8 mouse cellular contexts compared by ENCODE assay signal in the genomic region with DNA sequence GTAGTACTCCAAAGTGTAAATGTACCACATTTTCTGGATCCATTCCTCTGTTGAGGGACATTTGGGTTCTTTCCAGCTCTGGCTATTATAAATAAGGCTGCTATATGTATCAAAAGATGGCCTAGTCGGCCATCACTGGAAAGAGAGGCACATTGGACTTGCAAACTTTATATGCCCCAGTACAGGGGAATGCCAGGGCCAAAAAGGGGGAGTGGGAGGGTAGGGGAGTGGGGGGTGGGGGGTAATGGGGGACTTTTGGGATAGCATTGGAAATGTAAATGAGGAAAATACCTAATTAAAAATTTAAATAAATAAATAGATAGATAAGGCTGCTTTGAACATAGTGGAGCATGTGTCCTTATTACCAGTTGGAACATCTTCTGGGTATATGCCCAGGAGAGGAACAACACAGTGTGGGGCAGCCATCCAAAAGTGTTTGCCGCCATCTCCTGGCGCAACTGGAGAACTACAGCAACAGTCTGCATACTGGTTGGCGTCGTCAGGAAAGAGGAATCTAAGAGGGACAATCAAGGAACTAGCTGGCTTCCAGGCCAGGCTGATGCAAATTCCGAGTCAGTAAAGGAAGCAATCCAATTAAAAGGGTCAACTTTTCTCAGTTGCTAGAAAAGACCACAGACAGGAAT. TPM values are rescaled to one million over a fixed set of nuclear protein-coding genes. Genes with fewer than 3 reads are reported as not detected.
A peak's percentile ranks its signal among the peaks of the same experiment; 100 is the strongest.
DNase-seq lines count a peak whose midpoint lies in the region; ATAC-seq lines count a peak whose summit lies in the region.
"Not testable (repeated sequence)": the region's sequence is repeated elsewhere in the genome, so short reads cannot be mapped to it uniquely, and the experiment has no call there.

No protein-coding gene starts in this region.

- not testable (repeated sequence) for H3K36me3 ChIP-seq in hindbrain, embryonic 12.5 days

- WGBS in hindbrain, embryonic 12.5 days = 6% methylated on average over 6 of the region's 6 CpGs

- not testable (repeated sequence) for H3K27ac ChIP-seq in hindbrain, embryonic 12.5 days

- peak; percentile 70 for DNase-seq in MN1 (ENCODE audit: low spot score)
- peak; percentile 52 for DNase-seq in cerebellum, adult 8-10 months
- DNase-seq in forelimb bud, embryonic 11.5 days (ENCODE audit: low read depth, low spot score) = peak; percentile 59
- peak; percentile 83 to 86 for DNase-seq in layer of hippocampus, postnatal 10 days (ENCODE audit: low spot score in 2 of 2)
- peak; percentile 76 for DNase-seq in lung, postnatal 10 days
- DNase-seq in retina, adult 2 months (ENCODE audit: low read depth, low spot score) = peak; percentile 30
- DNase-seq in thymus, postnatal 25 days = peak; percentile 70

- ATAC-seq in hindbrain, embryonic 12.5 days (ENCODE audit: low FRiP score) = peak; percentile 94

- H3K27me3 ChIP-seq in hindbrain, embryonic 12.5 days = not testable (repeated sequence)

- not testable (repeated sequence) for H3K9me3 ChIP-seq in hindbrain, embryonic 12.5 days (replicated peaks)

- H3K4me3 ChIP-seq in hindbrain, embryonic 12.5 days = not testable (repeated sequence)

- not testable (repeated sequence) for H3K4me2 ChIP-seq in hindbrain, embryonic 12.5 days (replicated peaks)

- not testable (repeated sequence) for H3K9ac ChIP-seq in hindbrain, embryonic 12.5 days

- H3K4me1 ChIP-seq in hindbrain, embryonic 12.5 days = not testable (repeated sequence)

RNA-seq across cellular contexts. Expression of a gene that starts 30.8 kb away (rescaled TPM):
- polyA plus RNA-seq in hindbrain, embryonic 12.5 days (2016; fragmentation: Nextera tagmentation; extraction: Ambion mirVana) = 19.1 and 24.4 TPM in 2 replicates
- 10 to 100 TPM; 20.1 to 25.0 TPM for total RNA-seq in layer of hippocampus, postnatal 10 days (2021)

Comparison
In these comparisons a context has a peak if more than half of its experiments do, and no peak if none do; other contexts are left out.
1. DNase-seq: peak in every context shown above with its lines; median percentile 84 in layer of hippocampus, postnatal 10 days; 76 in lung, postnatal 10 days; 70 in MN1; 70 in thymus, postnatal 25 days; 59 in forelimb bud, embryonic 11.5 days; 52 in cerebellum, adult 8-10 months; 30 in retina, adult 2 months.